Mouse (Mus musculus): ENCODE data around the gene Sars. TPM values are rescaled to one million over a fixed set of nuclear protein-coding genes. Genes with fewer than 3 reads are reported as not detected.

Sars gene
- total RNA-seq, 2 experiments from 2014 or later: 205 to 221 TPM

DNA sequence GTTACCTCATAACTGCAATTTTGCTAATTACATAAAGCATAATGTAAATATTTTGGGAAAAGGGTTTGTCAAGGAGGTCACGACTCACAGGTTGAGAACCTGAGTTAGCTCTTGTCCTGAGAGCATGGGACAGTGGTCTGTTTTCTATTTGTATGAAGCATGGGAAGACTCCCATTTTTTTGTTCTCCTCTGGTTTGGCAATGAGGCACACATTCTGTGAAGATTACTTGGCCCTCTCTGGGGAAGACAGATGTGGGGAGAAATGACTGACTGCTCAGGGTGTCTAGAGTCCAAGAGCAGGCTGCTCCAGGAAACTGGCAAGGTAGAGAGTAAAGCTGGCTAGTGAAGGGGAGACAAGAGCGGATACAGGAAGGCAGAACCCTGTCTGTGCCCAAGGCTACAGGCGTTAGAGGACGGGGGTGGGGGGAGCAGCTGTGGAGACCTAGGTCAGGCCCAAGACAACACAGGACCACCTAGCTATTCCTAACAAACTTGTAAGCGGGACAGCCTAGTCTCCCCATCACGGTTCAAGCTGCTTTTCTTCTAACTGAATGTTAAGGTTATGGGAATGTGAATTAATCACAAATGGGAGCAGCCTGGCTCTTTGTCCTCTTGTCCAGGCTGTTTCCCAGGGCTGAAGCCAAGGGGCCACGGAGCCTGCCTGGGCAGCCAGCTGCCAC, 19.9 kb downstream of the Sars start:
- no peak for DNase-seq (ENCODE audit: low spot score in 2 of 2)

DNA sequence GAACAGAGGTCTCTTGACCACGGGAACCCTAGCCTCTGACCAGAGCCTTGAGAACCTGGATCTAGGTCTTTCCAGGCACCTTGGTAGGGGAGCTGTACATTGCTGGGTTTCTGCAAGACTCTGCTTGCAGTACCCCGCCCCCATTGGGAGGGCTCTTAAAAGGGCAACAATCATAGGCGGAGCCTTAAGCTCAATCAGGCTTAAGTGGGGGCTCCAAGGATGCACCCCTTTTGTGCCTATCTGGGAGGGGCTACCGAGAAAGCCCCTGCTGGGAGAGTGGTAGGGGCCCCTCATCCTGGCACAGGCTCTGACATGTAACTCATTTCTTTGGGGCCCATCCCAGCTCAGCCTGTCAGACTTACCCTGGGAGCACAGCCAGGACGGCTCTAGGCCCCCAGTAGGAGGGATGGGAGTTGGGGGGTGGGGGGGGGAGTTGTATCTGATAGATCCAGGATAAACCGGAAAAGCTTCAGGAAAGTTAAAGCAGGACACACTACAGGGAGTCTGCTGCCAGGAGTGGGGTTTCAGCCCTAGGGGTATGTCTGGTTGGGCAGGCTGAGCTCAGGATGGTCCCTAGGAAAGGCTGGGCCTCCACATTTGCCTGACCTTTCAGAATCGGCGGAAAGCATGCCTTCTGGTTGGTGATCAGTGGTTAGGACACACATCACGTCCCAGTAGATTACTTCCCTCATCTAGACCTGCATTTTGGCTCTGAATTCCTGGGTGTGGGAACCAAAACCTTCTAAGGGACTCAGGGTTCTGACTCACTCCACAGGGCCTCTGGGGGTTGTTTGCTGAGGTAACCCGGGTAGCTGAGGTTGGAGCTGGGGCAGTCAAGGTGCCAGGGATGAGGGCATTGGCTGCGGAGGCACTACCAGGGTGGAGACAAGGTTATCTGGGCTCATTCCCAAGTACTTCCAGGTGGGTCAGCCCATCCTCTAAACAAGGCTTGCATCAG, 20.9 kb downstream of the Sars start:
- DNase-seq (ENCODE audit: low spot score in 2 of 2): peak; percentile 48 to 71

GRCm38 (mm10) chr3:108423006-108423405, 22.0 kb downstream of the Sars start:
- DNase-seq (ENCODE audit: low spot score in 2 of 2): peak in 1 of 2 experiments; percentile 57

GRCm38 (mm10) chr3:108415831-108416223, 29.2 kb downstream of the Sars start:
- DNase-seq (ENCODE audit: low spot score in 2 of 2): peak; percentile 74 to 89

DNA sequence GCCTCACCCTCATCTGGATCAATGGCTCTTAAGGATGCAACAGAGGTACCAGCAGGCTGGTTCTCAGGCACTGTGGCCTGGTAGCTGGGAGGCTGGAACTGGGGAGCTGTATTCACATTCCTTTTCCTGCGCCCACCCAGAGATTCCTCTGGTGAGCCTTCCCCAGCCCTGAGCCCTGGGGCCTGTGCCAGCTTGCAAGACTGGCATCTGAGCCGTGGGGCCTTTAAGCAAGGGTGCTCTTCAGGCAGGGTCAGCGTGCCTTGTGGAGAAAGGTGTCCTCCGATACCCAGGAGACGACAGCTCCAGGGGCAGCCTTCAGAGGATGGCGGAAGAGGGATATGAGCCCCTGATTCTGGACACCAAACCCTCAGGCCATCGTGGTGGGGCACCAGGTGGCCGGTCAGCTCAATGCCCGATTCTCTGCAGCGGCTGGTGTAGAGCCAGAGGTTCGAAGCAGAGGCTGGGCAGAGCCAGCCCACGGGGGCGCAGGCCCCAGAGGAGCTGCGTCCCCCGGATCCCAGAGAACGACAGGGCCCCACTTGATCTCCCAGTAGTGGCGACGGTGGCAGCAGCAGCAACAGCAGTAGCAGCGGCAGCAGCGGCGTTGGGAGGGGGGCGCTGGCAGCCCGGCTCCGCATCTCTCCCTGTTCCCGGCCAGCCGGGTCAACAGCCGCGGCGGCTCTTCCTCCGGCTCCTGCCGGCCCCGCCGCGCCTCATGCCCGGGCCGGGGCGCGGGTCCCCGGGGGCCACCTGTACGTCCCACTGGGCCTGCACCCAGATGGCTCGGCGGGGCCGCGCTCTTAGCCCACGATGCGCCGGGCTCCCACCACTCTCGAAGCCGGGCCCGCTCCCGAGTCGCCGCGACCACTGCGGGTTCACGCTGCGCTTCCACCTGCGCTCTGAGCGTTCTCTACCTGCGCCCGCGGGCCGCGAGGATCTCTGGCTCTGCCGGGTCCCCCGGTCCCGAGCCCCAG, 29.9 kb downstream of the Sars start, which contains the start of gene Celsr2:
Gene Celsr2, minus strand, starts transcription at position 696 of the 974 bp plus-strand sequence.
- DNase-seq (ENCODE audit: low spot score in 2 of 2): no peak

- no peak for DNase-seq (ENCODE audit: low spot score in 2 of 2)
Measured at GRCm38 (mm10) chr3:108413634-108414360, 31.2 kb downstream of the Sars start.

DNA sequence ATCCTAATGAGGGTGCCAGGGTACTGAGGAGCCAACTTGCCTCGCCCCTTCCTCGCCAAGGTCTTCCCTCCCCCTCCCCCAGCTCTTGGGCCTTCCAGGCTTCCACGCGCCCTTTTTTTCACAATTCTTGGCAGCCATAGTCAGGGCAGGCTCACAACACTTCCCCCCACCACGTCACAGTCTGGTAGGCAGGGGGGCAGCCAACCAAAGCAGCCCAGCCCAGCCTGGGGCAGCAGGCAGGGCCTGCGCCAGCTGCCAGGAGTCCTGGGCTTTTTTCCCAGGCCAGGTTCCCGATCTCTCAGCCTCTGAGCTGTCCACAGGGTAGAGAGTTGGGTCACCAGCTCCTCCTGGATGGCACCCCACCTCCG, 33.3 kb downstream of the Sars start:
- DNase-seq (ENCODE audit: low spot score in 2 of 2): peak in 1 of 2 experiments; percentile 62

GRCm38 (mm10) chr3:108411026-108411753, 33.8 kb downstream of the Sars start:
- no peak for DNase-seq (ENCODE audit: low spot score in 2 of 2)

DNA sequence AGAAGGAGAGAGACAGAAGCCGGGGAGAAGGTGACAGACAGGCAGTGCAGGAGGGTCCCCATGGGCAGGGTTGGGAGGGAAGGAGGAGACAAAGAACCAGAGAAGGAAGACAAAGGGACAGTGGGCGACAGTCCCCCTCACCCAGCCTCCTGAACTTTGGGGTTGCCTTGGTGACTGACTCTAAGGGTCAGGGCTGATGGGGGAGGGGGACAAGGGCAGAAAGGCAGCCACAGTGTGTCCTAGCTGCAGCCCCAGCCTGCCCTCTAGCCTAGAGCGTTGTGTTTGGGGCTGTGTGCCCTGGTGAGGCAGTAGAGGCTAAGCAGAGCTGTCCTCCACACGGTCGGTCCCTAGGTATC, 34.7 kb downstream of the Sars start:
- DNase-seq (ENCODE audit: low spot score in 2 of 2): no peak

GRCm38 (mm10) chr3:108409656-108410358, 35.2 kb downstream of the Sars start:
- DNase-seq (ENCODE audit: low spot score in 2 of 2): no peak

DNA sequence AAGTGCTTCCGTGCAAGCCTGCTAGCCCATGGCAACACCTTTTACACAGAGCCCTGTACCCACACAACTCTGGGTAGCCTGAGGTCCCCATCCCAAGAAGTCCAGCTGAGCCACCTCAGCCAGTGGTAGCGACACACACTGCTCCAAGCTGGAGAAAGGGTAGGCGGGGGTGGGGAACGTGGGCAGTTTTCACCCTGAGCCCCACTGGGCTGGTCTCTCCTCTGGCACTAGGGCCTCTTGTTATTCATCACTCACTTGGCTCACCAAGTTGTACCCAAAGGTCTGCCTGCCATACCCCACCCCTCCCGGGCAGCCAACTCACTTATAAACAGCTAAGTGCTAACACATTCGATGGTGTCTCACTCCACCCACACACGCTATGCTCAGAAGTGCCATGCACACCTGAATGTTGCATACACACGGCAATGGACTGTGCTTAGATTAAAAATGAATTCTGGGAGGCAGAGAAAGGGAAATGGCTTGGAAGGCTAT, 36.4 kb downstream of the Sars start:
- no peak for DNase-seq (ENCODE audit: low spot score in 2 of 2)

DNA sequence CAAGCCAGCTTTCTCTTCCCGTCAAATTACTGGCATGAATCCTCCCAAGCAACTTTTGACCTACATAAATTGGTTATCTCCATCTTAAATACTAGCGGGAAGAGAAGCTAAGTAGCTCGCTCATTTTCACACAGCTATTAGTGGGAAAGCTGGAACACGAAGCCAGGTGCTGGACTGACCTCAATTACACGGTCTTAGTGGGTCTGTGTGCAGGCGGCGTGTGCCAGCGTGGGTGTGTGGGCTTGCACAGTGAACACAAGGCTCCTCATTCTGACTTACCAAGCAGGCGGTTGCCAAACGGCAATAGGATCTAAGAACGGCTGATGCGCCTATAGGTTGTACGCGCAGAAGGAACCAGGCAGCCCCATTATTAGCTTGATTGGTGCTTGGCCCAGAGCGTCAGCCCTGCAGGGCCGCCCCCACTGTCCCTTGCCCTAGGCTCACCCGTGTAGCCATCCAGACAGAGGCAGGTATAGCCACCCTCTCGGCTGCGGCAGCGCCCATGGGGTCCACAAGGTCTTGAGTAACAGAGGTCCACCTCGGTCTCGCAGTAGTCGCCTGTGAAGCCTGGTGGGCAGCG, 38.6 kb downstream of the Sars start:
- peak in 1 of 2 experiments; percentile 59 for DNase-seq (ENCODE audit: low spot score in 2 of 2)

DNA sequence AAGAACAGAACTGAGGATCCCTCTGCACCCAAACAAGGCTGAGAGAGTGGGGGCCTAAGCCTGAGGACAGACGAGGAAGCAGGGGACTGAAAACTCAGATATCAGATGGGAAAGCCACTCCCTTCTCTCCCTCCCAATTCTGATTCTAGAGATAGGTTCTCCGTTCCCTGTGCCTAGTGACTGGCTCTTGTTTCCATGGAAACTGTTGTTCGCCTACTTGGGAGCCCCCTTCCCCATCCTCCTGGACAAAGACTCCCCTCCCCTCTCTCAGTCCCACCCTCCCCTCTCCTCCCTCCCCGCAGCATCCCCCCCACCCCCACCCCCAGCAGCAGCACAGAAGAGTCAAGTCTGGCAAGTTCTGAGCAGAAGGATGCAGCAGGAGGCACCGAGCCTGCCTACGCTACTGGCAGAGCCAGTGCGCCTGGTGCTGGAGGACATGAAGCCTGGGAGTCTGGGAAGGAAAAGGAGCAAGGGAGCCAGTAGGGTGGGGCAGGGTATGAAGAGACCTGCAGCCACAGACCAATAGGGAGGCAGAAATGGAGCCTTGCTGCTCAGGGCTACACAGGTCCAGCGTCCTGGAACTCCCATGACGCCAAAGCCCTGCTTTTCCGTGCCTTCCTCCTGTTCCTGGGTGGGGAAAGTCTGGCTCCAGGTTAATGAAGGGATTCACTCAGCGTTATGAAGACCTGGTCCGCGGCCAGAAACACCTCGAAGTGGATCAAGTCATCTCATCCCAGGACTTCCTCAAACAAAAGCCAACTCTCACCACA, 39.3 kb downstream of the Sars start:
- DNase-seq (ENCODE audit: low spot score in 2 of 2): peak; percentile 65 to 80

DNA sequence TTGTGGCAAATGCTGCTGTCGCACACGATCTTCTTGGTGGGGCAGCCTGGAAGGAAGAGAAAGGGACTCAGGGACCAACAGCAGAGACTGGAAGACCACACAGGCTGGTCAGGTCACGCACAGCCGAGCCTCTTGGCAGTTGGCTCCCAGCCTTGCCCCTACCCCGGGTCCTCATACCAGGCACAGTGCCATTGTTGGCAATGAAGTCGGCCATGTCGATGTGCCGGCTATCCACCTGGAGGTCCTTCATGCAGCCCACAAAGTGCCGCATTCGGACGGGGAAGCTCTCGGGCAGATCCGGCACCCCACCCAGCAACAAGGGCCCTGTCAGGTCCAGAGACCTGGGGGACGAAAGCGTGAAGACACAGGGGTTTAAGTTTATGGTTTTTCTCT, 42.5 kb downstream of the Sars start:
- no peak for DNase-seq (ENCODE audit: low spot score in 2 of 2)

DNA sequence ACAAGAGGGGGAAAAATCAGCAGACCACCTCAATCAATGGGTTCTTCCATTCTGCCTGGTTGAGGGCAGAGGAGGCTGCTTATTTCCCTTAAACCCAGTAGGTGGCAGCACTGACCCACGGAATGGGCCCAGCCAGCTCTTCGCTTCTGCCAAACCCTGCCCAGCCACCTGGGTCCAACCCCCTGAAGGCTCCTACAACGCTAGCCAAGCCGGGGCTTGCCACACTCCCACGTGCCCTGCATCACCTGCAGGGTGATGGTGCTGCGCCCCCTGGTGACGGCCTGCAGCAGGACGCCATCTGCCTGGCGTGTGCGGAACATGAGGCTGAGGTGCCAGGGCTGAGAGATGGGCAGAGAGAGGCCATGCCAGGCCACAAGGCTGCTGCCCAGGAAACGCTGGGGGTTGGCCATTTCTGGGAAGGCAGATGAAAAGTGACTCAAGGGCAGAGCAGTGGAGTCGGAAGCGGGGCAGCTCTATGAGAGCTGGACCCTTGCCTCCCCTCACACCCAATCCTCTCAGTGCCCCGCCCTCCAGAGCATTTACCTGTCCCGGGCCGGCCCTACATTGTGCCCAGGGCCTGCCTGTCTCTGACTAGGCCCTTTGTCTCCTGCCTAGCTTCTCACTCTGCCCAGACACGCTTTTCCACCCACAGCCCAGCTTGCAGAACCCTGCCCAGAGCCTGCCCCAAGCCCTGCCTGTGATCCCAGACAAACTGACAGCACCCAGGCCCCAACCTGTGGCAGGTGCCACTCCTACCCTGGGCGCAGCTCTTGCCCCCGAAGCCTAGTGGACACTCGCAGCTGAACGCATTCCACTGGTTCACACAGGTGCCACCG, 43.1 kb downstream of the Sars start:
- peak; percentile 80 to 86 for DNase-seq (ENCODE audit: low spot score in 2 of 2)

GRCm38 (mm10) chr3:108400442-108400841, 44.6 kb downstream of the Sars start:
- no peak for DNase-seq (ENCODE audit: low spot score in 2 of 2)

DNA sequence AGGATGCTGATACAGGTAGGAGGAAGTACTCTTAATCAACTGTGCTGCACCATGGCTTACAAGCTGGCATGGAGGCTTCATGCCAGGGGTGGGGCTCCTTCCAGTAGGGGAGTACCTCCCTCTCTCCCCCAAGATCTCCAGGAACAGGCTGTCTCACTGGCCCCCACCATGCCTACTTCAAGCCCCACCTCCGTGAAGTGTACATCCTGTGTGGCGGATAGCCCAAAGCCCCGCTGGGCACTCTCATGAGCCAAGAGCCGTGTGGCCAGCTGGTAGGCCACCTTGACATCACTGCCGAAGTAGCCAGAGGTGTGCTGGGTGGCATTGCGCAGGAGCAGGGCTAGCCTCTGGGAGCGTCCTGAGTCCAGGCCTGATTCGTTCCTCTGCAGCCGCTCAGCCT, 46.7 kb downstream of the Sars start:
- no peak for DNase-seq (ENCODE audit: low spot score in 2 of 2)
